Mouse (Mus musculus) cerebellum, adult 2 months (tissue): Measurements from ENCODE around the gene Pak4.

Experiments used
- CTCF ChIP-seq: fragments of 200-500 bp; IDR thresholded peaks from 2 replicates; pipeline ENCODE4 v1.5.1; 2011; ENCODE audit warnings: low read depth, mild to moderate bottlenecking, control low read depth, low read length, moderate library complexity, borderline replicate concordance; ENCODE audit not compliant: insufficient read depth
- POLR2A ChIP-seq: fragments of 200-500 bp; IDR thresholded peaks from 2 replicates; pipeline ENCODE4 v1.6.1; 2011; ENCODE audit warnings: low read length, control low read depth, borderline replicate concordance; ENCODE audit not compliant: insufficient read depth

GRCm38 (mm10) chr7:28587644-28588043 lies 10.3 kb downstream of the Pak4 start:
- no peak for TF ChIP-seq CTCF
- TF ChIP-seq POLR2A: no peak
